Mouse (Mus musculus) limb, embryonic 14.5 days (tissue): ENCODE measurements around the gene Cbx6. TPM values are rescaled to one million over a fixed set of nuclear protein-coding genes. Genes with fewer than 3 reads are reported as not detected.

Experiments
- ATAC-seq: fragments of 200-750 bp; cut with Nextera tagmentation; 2 replicates; pipeline ENCODE4 v1.8.0; 2017; ENCODE audit warnings: low read depth, moderate number of reproducible peaks, moderate TSS enrichment; ENCODE audit not compliant: low FRiP score
- DNase-seq: peaks from one replicate; pipeline ENCODE4 v3.0.0-alpha.2; 2015; ENCODE audit warnings: low spot score
- H3K27ac ChIP-seq: fragments of 300-500 bp; sonication (generic); replicated peaks from 2 replicates; pipeline ENCODE4 v1.5.1; 2014; ENCODE audit warnings: low read depth, mild to moderate bottlenecking, low read length, moderate library complexity, mixed read lengths
- H3K27me3 ChIP-seq: fragments of 300-500 bp; sonication (generic); 2 replicates; pipeline ENCODE4 v1.6.1; 2014; ENCODE audit warnings: low read length, mixed read lengths; ENCODE audit not compliant: control insufficient read depth, insufficient read depth
- H3K36me3 ChIP-seq: fragments of 300-500 bp; sonication (generic); 2 replicates; pipeline ENCODE4 v1.6.1; 2014; ENCODE audit warnings: mild to moderate bottlenecking, low read length, moderate library complexity, mixed read lengths; ENCODE audit not compliant: control insufficient read depth, insufficient read depth
- H3K4me1 ChIP-seq: fragments of 300-500 bp; sonication (generic); 2 replicates; pipeline ENCODE4 v1.6.1; 2014; ENCODE audit warnings: antibody characterized with exemption, low read length, mixed read lengths; ENCODE audit not compliant: control insufficient read depth, insufficient read depth
- H3K4me2 ChIP-seq: fragments of 300-500 bp; sonication (generic); replicated peaks from 2 replicates; pipeline ENCODE4 v1.6.1; 2014; ENCODE audit warnings: low read depth, mild to moderate bottlenecking, low read length, moderate library complexity; ENCODE audit not compliant: severe bottlenecking
- H3K4me3 ChIP-seq: fragments of 300-500 bp; sonication (generic); replicated peaks from 2 replicates; pipeline ENCODE4 v1.5.1; 2014; ENCODE audit warnings: low read length
- H3K9ac ChIP-seq: fragments of 300-500 bp; sonication (generic); 2 replicates; pipeline ENCODE4 v1.6.1; 2014; ENCODE audit warnings: mild to moderate bottlenecking, low read depth, low read length, moderate library complexity; ENCODE audit not compliant: severe bottlenecking
- H3K9me3 ChIP-seq: fragments of 300-500 bp; sonication (generic); 2 replicates; pipeline ENCODE4 v1.6.1; 2016; ENCODE audit warnings: low read length; ENCODE audit not compliant: control insufficient read depth
- POLR2A ChIP-seq: fragments of 200-500 bp; IDR thresholded peaks from 2 replicates; pipeline ENCODE4 v1.8.0; 2012; ENCODE audit warnings: inconsistent platforms, mild to moderate bottlenecking, moderate library complexity, borderline replicate concordance; ENCODE audit not compliant: insufficient read depth, insufficient read length; ENCODE audit errors: extremely low read depth
- WGBS: fragments of 180-500 bp; shearing (Covaris S2); extraction: QIAGEN DNeasy Blood & Tissue Kit; methylation state at CpG from one replicate; pipeline ENCODE4 v1.1.7; 2014; 5-methylcytosine and 5-hydroxymethylcytosine counted together
- polyA plus RNA-seq, 2 experiments: library from polyadenylated mRNA; depleted of rRNA in 1 of 2; stranded (reverse) in 1 of 2; unstranded in 1 of 2; fragments of >200 nt; fragmentation: Nextera tagmentation in 1 of 2; extraction: Ambion mirVana in 1 of 2; gene quantifications; 2 replicates each; pipeline versions ENCODE4 v1.2.1 to v1.2.3; 2012 to 2014

The Cbx6 gene
- polyA plus RNA-seq, 2 experiments, result 49.1 to 83.4 TPM

- H3K27ac ChIP-seq, result no peak overlapping the region
- DNase-seq (no peak), ATAC-seq (no peak)
- TF ChIP-seq POLR2A, result no peak
- H3K9ac ChIP-seq, result no peak overlapping the region
- H3K36me3 ChIP-seq, result no peaks in the 10 kb centered on the region
- 18% methylated on average over 19 of the region's 19 CpGs for WGBS
- no peaks in the 10 kb centered on the region for H3K9me3 ChIP-seq
- H3K4me2 ChIP-seq, result no peak overlapping the region
- no peaks in the 10 kb centered on the region for H3K27me3 ChIP-seq
- no peak overlapping the region for H3K4me3 ChIP-seq
- H3K4me1 ChIP-seq, result no peaks in the 10 kb centered on the region
Observed at GRCm38 (mm10) chr15:79792455-79792854, 42.0 kb downstream of the Cbx6 start.

- Histone ChIP-seq H3K4me3 (no peak overlapping the region), H3K36me3 (no peaks in the 10 kb centered on the region), H3K9ac (no peak overlapping the region), H3K4me1 (no peaks in the 10 kb centered on the region), H3K27ac (no peak overlapping the region), H3K4me2 (no peak overlapping the region), H3K9me3 (no peaks in the 10 kb centered on the region), H3K27me3 (no peaks in the 10 kb centered on the region)
- peak; percentile 83 for DNase-seq
- WGBS, result 2% methylated on average over 12 of the region's 12 CpGs
- no peak for ATAC-seq
- TF ChIP-seq POLR2A, result no peak
Observed at GRCm38 (mm10) chr15:79791502-79791901, 43.0 kb downstream of the Cbx6 start.

GRCm38 (mm10) chr15:79790905-79791304 lies 43.6 kb downstream of the Cbx6 start:
- Histone ChIP-seq H3K36me3 (no peaks in the 10 kb centered on the region), H3K9ac (no peak overlapping the region), H3K27ac (no peak overlapping the region), H3K4me1 (no peaks in the 10 kb centered on the region), H3K9me3 (no peaks in the 10 kb centered on the region), H3K4me2 (no peak overlapping the region), H3K27me3 (no peaks in the 10 kb centered on the region), H3K4me3 (no peak overlapping the region)
- no peak for TF ChIP-seq POLR2A
- DNase-seq (no peak), ATAC-seq (no peak)
- WGBS, result 80% methylated on average over 6 of the region's 6 CpGs

- H3K36me3 ChIP-seq, result no peaks in the 10 kb centered on the region
- no peak for TF ChIP-seq POLR2A
- no peak overlapping the region for H3K4me3 ChIP-seq
- no peaks in the 10 kb centered on the region for H3K27me3 ChIP-seq
- no peak overlapping the region for H3K4me2 ChIP-seq
- ATAC-seq (no peak), DNase-seq (no peak)
- H3K4me1 ChIP-seq, result no peaks in the 10 kb centered on the region
- WGBS, result 50% methylated on average over 8 of the region's 8 CpGs
- no peak overlapping the region for H3K9ac ChIP-seq
- H3K27ac ChIP-seq, result no peak overlapping the region
- H3K9me3 ChIP-seq, result no peaks in the 10 kb centered on the region
Observed at GRCm38 (mm10) chr15:79790111-79790510, 44.4 kb downstream of the Cbx6 start.

GRCm38 (mm10) chr15:79787815-79788214 lies 46.7 kb downstream of the Cbx6 start:
- Histone ChIP-seq H3K27me3 (no peaks in the 10 kb centered on the region), H3K27ac (no peak overlapping the region), H3K9me3 (no peaks in the 10 kb centered on the region), H3K4me3 (no peak overlapping the region), H3K36me3 (no peaks in the 10 kb centered on the region), H3K4me2 (no peak overlapping the region), H3K4me1 (no peaks in the 10 kb centered on the region), H3K9ac (no peak overlapping the region)
- 67% methylated on average over 8 of the region's 8 CpGs for WGBS
- no peak for DNase-seq
- TF ChIP-seq POLR2A, result no peak
- ATAC-seq, result no peak

- Histone ChIP-seq H3K27me3 (no peaks in the 10 kb centered on the region), H3K9me3 (no peaks in the 10 kb centered on the region), H3K4me3 (no peak overlapping the region), H3K4me2 (no peak overlapping the region), H3K27ac (no peak overlapping the region), H3K36me3 (no peaks in the 10 kb centered on the region), H3K9ac (no peak overlapping the region), H3K4me1 (no peaks in the 10 kb centered on the region)
- no peak for ATAC-seq
- no peak for DNase-seq
- WGBS, result 67% methylated on average over 1 of the region's 1 CpGs
- no peak for TF ChIP-seq POLR2A
Observed at GRCm38 (mm10) chr15:79785056-79785455, 49.4 kb downstream of the Cbx6 start.
